Comparison of ENCODE assay signal across 12 mouse cellular contexts in the genomic region with DNA sequence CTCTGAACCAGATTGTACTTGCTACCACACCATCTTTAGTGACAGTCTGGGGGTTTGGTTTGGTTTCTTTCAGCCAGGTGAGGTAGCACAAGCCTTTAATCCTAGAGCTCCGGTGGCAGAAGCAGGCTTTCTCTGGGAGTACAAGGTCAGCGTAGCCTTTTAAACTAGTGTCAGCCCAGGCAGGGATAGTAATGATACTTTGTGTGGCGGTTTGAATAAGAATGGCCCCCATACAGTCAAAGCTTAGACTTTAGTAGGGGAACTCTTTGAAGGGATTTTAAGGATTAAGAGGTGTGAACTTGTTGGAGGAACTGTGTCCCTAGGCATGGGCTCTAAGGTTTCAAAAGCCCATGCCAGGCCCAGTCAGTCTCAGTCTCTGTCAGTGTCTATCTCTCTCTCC.
"Had no signal": no experiment of that assay in that cellular context is flagged by ENCODE, and none has a peak within 500 bp of the region (broad histone marks: within the 10 kb centered on the region; RNA-seq: fewer than 3 reads in every experiment).

No protein-coding gene starts in this region.

- DNase-seq: retina, postnatal 1 day; right cerebral cortex, adult 18-20 months; right cerebral cortex, postnatal 14 days; right cerebral cortex, postnatal 25 days; right cerebral cortex, postnatal 4 days; spleen, adult 18-20 months; thymus, adult 18-20 months; thymus, adult 2 months; thymus, postnatal 14 days; thymus, postnatal 25 days; thymus, postnatal 36 days; thymus, postnatal 4 days had no signal
